Mouse (Mus musculus): Measurements from ENCODE around the gene H2al1e. TPM values are rescaled to one million over a fixed set of nuclear protein-coding genes. Genes with fewer than 3 reads are reported as not detected.
"Not testable (repeated sequence)": the region's sequence is repeated elsewhere in the genome, so short reads cannot be mapped to it uniquely, and the experiment has no call there.

Gene H2al1e
- polyA plus RNA-seq, 1 experiment, result not detected

- Histone ChIP-seq H3ac (ENCODE audit: control insufficient read depth, insufficient read length) (no peak overlapping the region), H3K4me3 (no peak overlapping the region), H3K27me3 (ENCODE audit: control insufficient read depth, insufficient read depth, insufficient read length) (no peaks in the 10 kb centered on the region), H3K36me3 (ENCODE audit: control insufficient read depth, insufficient read depth) (no peaks in the 10 kb centered on the region), H3K4me2 (ENCODE audit: low read depth) (no peak overlapping the region), H3K79me2 (ENCODE audit: control insufficient read depth, insufficient read depth) (no peaks in the 10 kb centered on the region)
- peak in 1 of 3 experiments; percentile 44 for TF ChIP-seq MYOD1 (IDR thresholded peaks at IDR 0.05; ENCODE audit: control insufficient read depth in 1 of 3, insufficient read length in 2 of 3, low read depth in 2 of 3)
- TF ChIP-seq SRF (IDR thresholded peaks at IDR 0.05; ENCODE audit: control insufficient read depth, insufficient read length, low read depth), result no peak
- TF ChIP-seq REST (IDR thresholded peaks at IDR 0.05; ENCODE audit: insufficient read depth, insufficient read length), result no peak
Observed at GRCm38 (mm10) chrX:11277083-11277482, 34.7 kb upstream of the H2al1e start.

- Histone ChIP-seq H3K27me3 (ENCODE audit: control insufficient read depth, insufficient read depth, insufficient read length) (no peaks in the 10 kb centered on the region), H3K36me3 (ENCODE audit: control insufficient read depth, insufficient read depth) (no peaks in the 10 kb centered on the region), H3K4me2 (ENCODE audit: low read depth) (no peak overlapping the region), H3ac (ENCODE audit: control insufficient read depth, insufficient read length) (no peak overlapping the region), H3K79me2 (ENCODE audit: control insufficient read depth, insufficient read depth) (no peaks in the 10 kb centered on the region), H3K4me3 (no peak overlapping the region)
- TF ChIP-seq E2F4 (IDR thresholded peaks at IDR 0.05; ENCODE audit: insufficient read depth) (no peak), TCF12 (IDR thresholded peaks at IDR 0.05; ENCODE audit: insufficient read depth, poor library complexity, severe bottlenecking) (no peak), MYOD1 (IDR thresholded peaks at IDR 0.05; ENCODE audit: control insufficient read depth in 1 of 3, insufficient read length in 2 of 3, low read depth in 2 of 3) (no peak), POLR2A (IDR thresholded peaks at IDR 0.05; ENCODE audit: insufficient read length, low read depth) (no peak), USF1 (IDR thresholded peaks at IDR 0.05; ENCODE audit: low read depth) (no peak), POLR2AphosphoS2 (IDR thresholded peaks at IDR 0.05; ENCODE audit: insufficient read length, low read depth) (no peak), REST (IDR thresholded peaks at IDR 0.05; ENCODE audit: insufficient read depth, insufficient read length) (no peak)
Observed at GRCm38 (mm10) chrX:11280741-11281140, 31.0 kb upstream of the H2al1e start.

- H3K27me3 ChIP-seq (ENCODE audit: control insufficient read depth, insufficient read depth, insufficient read length), result no peaks in the 10 kb centered on the region
- H3ac ChIP-seq (ENCODE audit: control insufficient read depth, insufficient read length), result no peak overlapping the region
- no peak overlapping the region for H3K4me2 ChIP-seq (ENCODE audit: low read depth)
- TF ChIP-seq SRF (IDR thresholded peaks at IDR 0.05; ENCODE audit: control insufficient read depth, insufficient read length, low read depth), result no peak
- no peak for TF ChIP-seq MYOG (IDR thresholded peaks at IDR 0.05; ENCODE audit: control insufficient read depth in 1 of 3, insufficient read depth in 1 of 3, insufficient read length in 2 of 3, low read depth in 2 of 3)
- TF ChIP-seq REST (IDR thresholded peaks at IDR 0.05; ENCODE audit: insufficient read depth, insufficient read length), result no peak
- TF ChIP-seq TCF3 (IDR thresholded peaks at IDR 0.05; ENCODE audit: insufficient read length, low read depth), result no peak
- no peak for TF ChIP-seq E2F4 (IDR thresholded peaks at IDR 0.05; ENCODE audit: insufficient read depth)
- TF ChIP-seq USF1 (IDR thresholded peaks at IDR 0.05; ENCODE audit: low read depth), result no peak
- TF ChIP-seq TCF12 (IDR thresholded peaks at IDR 0.05; ENCODE audit: insufficient read depth, poor library complexity, severe bottlenecking), result no peak
- no peak for TF ChIP-seq MAX (IDR thresholded peaks at IDR 0.05; ENCODE audit: low read depth)
- TF ChIP-seq POLR2AphosphoS2 (IDR thresholded peaks at IDR 0.05; ENCODE audit: insufficient read length, low read depth), result no peak
- TF ChIP-seq POLR2A (IDR thresholded peaks at IDR 0.05; ENCODE audit: insufficient read length, low read depth), result no peak
- no peak for TF ChIP-seq CEBPB (IDR thresholded peaks at IDR 0.05; ENCODE audit: insufficient read depth, poor library complexity, severe bottlenecking)
- TF ChIP-seq MYOD1 (IDR thresholded peaks at IDR 0.05; ENCODE audit: control insufficient read depth in 1 of 3, insufficient read length in 2 of 3, low read depth in 2 of 3), result no peak
- no peaks in the 10 kb centered on the region for H3K79me2 ChIP-seq (ENCODE audit: control insufficient read depth, insufficient read depth)
- no peak overlapping the region for H3K4me3 ChIP-seq
- no peaks in the 10 kb centered on the region for H3K36me3 ChIP-seq (ENCODE audit: control insufficient read depth, insufficient read depth)
Observed at GRCm38 (mm10) chrX:11288306-11288882, 23.3 kb upstream of the H2al1e start.

- H3ac ChIP-seq (ENCODE audit: control insufficient read depth, insufficient read length), result no peak overlapping the region
- H3K36me3 ChIP-seq (ENCODE audit: control insufficient read depth, insufficient read depth), result no peaks in the 10 kb centered on the region
- TF ChIP-seq CEBPB (IDR thresholded peaks at IDR 0.05; ENCODE audit: insufficient read depth, poor library complexity, severe bottlenecking) (no peak), MYOD1 (IDR thresholded peaks at IDR 0.05; ENCODE audit: control insufficient read depth in 1 of 3, insufficient read length in 2 of 3, low read depth in 2 of 3) (no peak), E2F4 (IDR thresholded peaks at IDR 0.05; ENCODE audit: insufficient read depth) (no peak), REST (IDR thresholded peaks at IDR 0.05; ENCODE audit: insufficient read depth, insufficient read length) (no peak), TCF3 (IDR thresholded peaks at IDR 0.05; ENCODE audit: insufficient read length, low read depth) (no peak), POLR2A (IDR thresholded peaks at IDR 0.05; ENCODE audit: insufficient read length, low read depth) (no peak), SRF (IDR thresholded peaks at IDR 0.05; ENCODE audit: control insufficient read depth, insufficient read length, low read depth) (no peak), MYOG (IDR thresholded peaks at IDR 0.05; ENCODE audit: control insufficient read depth in 1 of 3, insufficient read depth in 1 of 3, insufficient read length in 2 of 3, low read depth in 2 of 3) (no peak), MAX (IDR thresholded peaks at IDR 0.05; ENCODE audit: low read depth) (no peak), TCF12 (IDR thresholded peaks at IDR 0.05; ENCODE audit: insufficient read depth, poor library complexity, severe bottlenecking) (no peak), POLR2AphosphoS2 (IDR thresholded peaks at IDR 0.05; ENCODE audit: insufficient read length, low read depth) (no peak), USF1 (IDR thresholded peaks at IDR 0.05; ENCODE audit: low read depth) (no peak)
- H3K4me2 ChIP-seq (ENCODE audit: low read depth), result no peak overlapping the region
- no peak overlapping the region for H3K4me3 ChIP-seq
- no peaks in the 10 kb centered on the region for H3K79me2 ChIP-seq (ENCODE audit: control insufficient read depth, insufficient read depth)
- no peaks in the 10 kb centered on the region for H3K27me3 ChIP-seq (ENCODE audit: control insufficient read depth, insufficient read depth, insufficient read length)
Observed at GRCm38 (mm10) chrX:11289244-11289643, 22.5 kb upstream of the H2al1e start.

- H3K36me3 ChIP-seq (ENCODE audit: control insufficient read depth, insufficient read depth); H3K79me2 ChIP-seq (ENCODE audit: control insufficient read depth, insufficient read depth); H3K4me2 ChIP-seq (ENCODE audit: low read depth); H3K27me3 ChIP-seq (ENCODE audit: control insufficient read depth, insufficient read depth, insufficient read length); H3K4me3 ChIP-seq; H3ac ChIP-seq (ENCODE audit: control insufficient read depth, insufficient read length): not testable (repeated sequence)
Observed at GRCm38 (mm10) chrX:11298957-11299356, 12.8 kb upstream of the H2al1e start, which contains the start of gene H2al1a. Gene H2al1a, plus strand, starts transcription at chrX:11299257.

- not testable (repeated sequence) for H3K27me3 ChIP-seq (ENCODE audit: control insufficient read depth, insufficient read depth, insufficient read length); H3K4me2 ChIP-seq (ENCODE audit: low read depth); H3K4me3 ChIP-seq; H3K79me2 ChIP-seq (ENCODE audit: control insufficient read depth, insufficient read depth); H3K36me3 ChIP-seq (ENCODE audit: control insufficient read depth, insufficient read depth); H3ac ChIP-seq (ENCODE audit: control insufficient read depth, insufficient read length)
Observed at GRCm38 (mm10) chrX:11302132-11302531, 9.6 kb upstream of the H2al1e start, which contains the start of gene H2al1b. Gene H2al1b, plus strand, starts transcription at chrX:11302432.

- not testable (repeated sequence) for H3ac ChIP-seq (ENCODE audit: control insufficient read depth, insufficient read length); H3K36me3 ChIP-seq (ENCODE audit: control insufficient read depth, insufficient read depth); H3K27me3 ChIP-seq (ENCODE audit: control insufficient read depth, insufficient read depth, insufficient read length); H3K79me2 ChIP-seq (ENCODE audit: control insufficient read depth, insufficient read depth); H3K4me3 ChIP-seq; H3K4me2 ChIP-seq (ENCODE audit: low read depth)
Observed at GRCm38 (mm10) chrX:11305355-11305754, 6.4 kb upstream of the H2al1e start, which contains the start of gene H2al1c. Gene H2al1c, plus strand, starts transcription at chrX:11305655.

GRCm38 (mm10) chrX:11308524-11308923 lies 3.2 kb upstream of the H2al1e start, which contains the start of gene H2al1d:
Gene H2al1d, plus strand, starts transcription at chrX:11308824.
- H3K79me2 ChIP-seq (ENCODE audit: control insufficient read depth, insufficient read depth); H3K4me3 ChIP-seq; H3K4me2 ChIP-seq (ENCODE audit: low read depth); H3K27me3 ChIP-seq (ENCODE audit: control insufficient read depth, insufficient read depth, insufficient read length); H3ac ChIP-seq (ENCODE audit: control insufficient read depth, insufficient read length); H3K36me3 ChIP-seq (ENCODE audit: control insufficient read depth, insufficient read depth): not testable (repeated sequence)

Measured in myocyte (in vitro differentiated cells).